Mouse (Mus musculus) kidney, postnatal 36 days (tissue): ENCODE measurements around the gene Gemin6.
A peak's percentile ranks its signal among the peaks of the same experiment; 100 is the strongest.
"Not testable (repeated sequence)": the region's sequence is repeated elsewhere in the genome, so short reads cannot be mapped to it uniquely, and the experiment has no call there.

Experiments used
- DNase-seq, 2 experiments: peaks; one replicate each; pipeline ENCODE4 v3.0.0; 2021 to 2022; ENCODE audit warnings: mixed read lengths in 2 of 2

Gene Gemin6

GRCm38 (mm10) chr17:80224326-80225116, at the start of gene Gemin6:
Gemin6 (plus strand) TSS chr17:80224441.
- peak; percentile 87 to 92 for DNase-seq

GRCm38 (mm10) chr17:80174699-80175385, 49.4 kb upstream of the Gemin6 start:
- DNase-seq, result no peak

- no peak for DNase-seq
Measured at GRCm38 (mm10) chr17:80175386-80175739, 48.9 kb upstream of the Gemin6 start.

- no peak for DNase-seq
Measured at GRCm38 (mm10) chr17:80175966-80176365, 48.3 kb upstream of the Gemin6 start.

- not testable (repeated sequence) for DNase-seq
Measured at GRCm38 (mm10) chr17:80178846-80179245, 45.4 kb upstream of the Gemin6 start.

GRCm38 (mm10) chr17:80179959-80180358, 44.3 kb upstream of the Gemin6 start:
- DNase-seq, result peak; percentile 81 to 88

- no peak for DNase-seq
Measured at GRCm38 (mm10) chr17:80180468-80180867, 43.8 kb upstream of the Gemin6 start.

- no peak for DNase-seq
Measured at GRCm38 (mm10) chr17:80183615-80184014, 40.6 kb upstream of the Gemin6 start.

GRCm38 (mm10) chr17:80193075-80193474, 31.2 kb upstream of the Gemin6 start:
- DNase-seq, result peak in 1 of 2 experiments; percentile 13

GRCm38 (mm10) chr17:80199160-80199778, 25.0 kb upstream of the Gemin6 start:
- no peak for DNase-seq

GRCm38 (mm10) chr17:80205657-80206056, 18.6 kb upstream of the Gemin6 start:
- no peak for DNase-seq

GRCm38 (mm10) chr17:80206301-80206670, 18.0 kb upstream of the Gemin6 start:
- DNase-seq, result peak; percentile 57 to 79

GRCm38 (mm10) chr17:80206671-80207581, 17.3 kb upstream of the Gemin6 start, which contains the start of the genes Srsf7 and Ttc39d:
Srsf7 (minus strand) TSS chr17:80207307.
Ttc39d (plus strand) TSS chr17:80207460.
- DNase-seq, result peak; percentile 98 to 99

GRCm38 (mm10) chr17:80213998-80214397, 10.2 kb upstream of the Gemin6 start:
- DNase-seq, result not testable (repeated sequence)

- no peak for DNase-seq
Measured at GRCm38 (mm10) chr17:80220131-80220530, 4.1 kb upstream of the Gemin6 start.

GRCm38 (mm10) chr17:80221202-80221601, 3.0 kb upstream of the Gemin6 start:
- no peak for DNase-seq

- peak; percentile 8 to 57 for DNase-seq
Measured at GRCm38 (mm10) chr17:80221890-80222628, 2.2 kb upstream of the Gemin6 start.

GRCm38 (mm10) chr17:80223829-80224228, 412 bp upstream of the Gemin6 start:
- DNase-seq, result peak in 1 of 2 experiments; percentile 8

GRCm38 (mm10) chr17:80225142-80225541, 901 bp downstream of the Gemin6 start:
- DNase-seq, result not testable (repeated sequence)

GRCm38 (mm10) chr17:80229396-80229795, 5.2 kb downstream of the Gemin6 start:
- DNase-seq, result no peak

- no peak for DNase-seq
Measured at GRCm38 (mm10) chr17:80233844-80234243, 9.6 kb downstream of the Gemin6 start.

- no peak for DNase-seq
Measured at GRCm38 (mm10) chr17:80234376-80234775, 10.1 kb downstream of the Gemin6 start.
